Comparison of ENCODE assay signal across 8 mouse cellular contexts in genomic region chr3:88607758-88608138, GRCm38 (mm10). TPM values are rescaled to one million over a fixed set of nuclear protein-coding genes. Genes with fewer than 3 reads are reported as not detected.
DNase-seq lines count a peak whose midpoint lies in the region; ATAC-seq and TF ChIP-seq lines count a peak whose summit lies in the region.

No protein-coding gene starts in this region.

- peaks cover 2% of the 10 kb centered on the region; the same call in 1 of the 2 replicates for H3K4me1 ChIP-seq in spleen, adult 2 months (ENCODE audit: control insufficient read depth, insufficient read depth, insufficient read length)
- H3K4me1 ChIP-seq in liver, embryonic 12.5 days = peaks cover 47% of the 10 kb centered on the region

- ATAC-seq in liver, embryonic 12.5 days = peak; percentile 22; the same call in 1 of the 2 replicates
- ATAC-seq in monocyte, adult 5-6 weeks (replicated peaks; ENCODE audit: insufficient number of reproducible peaks, low FRiP score, low TSS enrichment, poor library complexity, severe bottlenecking) = no peak

- H3K27me3 ChIP-seq in spleen, adult 2 months (ENCODE audit: control insufficient read depth, insufficient read depth, low read length) = no peaks in the 10 kb centered on the region
- no peaks in the 10 kb centered on the region for H3K27me3 ChIP-seq in liver, embryonic 12.5 days (replicated peaks)

- no peak for TF ChIP-seq POLR2A in spleen, adult 2 months (IDR thresholded peaks at IDR 0.05; ENCODE audit: low read depth, low read length)

- peak; percentile 29 for DNase-seq in cerebellum, adult 9-10 months
- DNase-seq in cerebellum, postnatal 14 days = no peak
- no peak for DNase-seq in spleen, adult 2 months (ENCODE audit: low read depth in 1 of 2, low spot score in 2 of 2)
- no peak for DNase-seq in spleen, postnatal 14 days (ENCODE audit: low spot score in 2 of 2)
- DNase-seq in right cerebral cortex, postnatal 14 days = no peak
- no peak for DNase-seq in spleen, postnatal 4 days (ENCODE audit: low spot score in 2 of 2)

- TF ChIP-seq CTCF in spleen, adult 2 months (IDR thresholded peaks at IDR 0.05; ENCODE audit: extremely low read depth, insufficient read depth, insufficient read length, insufficient replicate concordance) = no peak

- no peaks in the 10 kb centered on the region for H3K36me3 ChIP-seq in spleen, adult 2 months (ENCODE audit: control insufficient read depth, insufficient read depth, low read length)
- H3K36me3 ChIP-seq in liver, embryonic 12.5 days = no peaks in the 10 kb centered on the region

- no peaks in the 10 kb centered on the region for H3K9me3 ChIP-seq in liver, embryonic 12.5 days (replicated peaks)

- H3K27ac ChIP-seq in spleen, adult 2 months (ENCODE audit: insufficient read depth, low read length) = no peak overlapping the region; the same call in 1 of the 2 replicates
- no peak overlapping the region for H3K27ac ChIP-seq in liver, embryonic 12.5 days

- peak overlapping the region; percentile 59 for H3K4me2 ChIP-seq in liver, embryonic 12.5 days

- 52% methylated on average over 10 of the region's 10 CpGs for WGBS in spleen, adult 2 months
- 21% methylated on average over 10 of the region's 10 CpGs for WGBS in liver, embryonic 12.5 days (ENCODE audit: insufficient replicate concordance)

- H3K4me3 ChIP-seq in spleen, adult 2 months (ENCODE audit: extremely low read depth, insufficient read depth, insufficient read length) = peak overlapping the region; percentile 11; the same call in 1 of the 2 replicates
- H3K4me3 ChIP-seq in liver, embryonic 12.5 days = no peak overlapping the region

- no peak overlapping the region for H3K9ac ChIP-seq in liver, embryonic 12.5 days

RNA-seq across cellular contexts. Expression of gene Arhgef2, which starts 2.0 kb away (rescaled TPM):
- polyA plus RNA-seq in spleen, adult 2 months (2012; rRNA removed) = 120 and 146 TPM in 2 replicates
- polyA plus RNA-seq in liver, embryonic 12.5 days (2016; fragmentation: Nextera tagmentation; extraction: Ambion mirVana) = 30.5 and 33.0 TPM in 2 replicates
- total RNA-seq in monocyte, adult 5-6 weeks (2017) = 88.9 to 183 TPM (median 90.0 TPM) in 3 replicates

RNA-seq across cellular contexts. Expression of gene Ssr2, which starts 32.1 kb away (rescaled TPM):
- polyA plus RNA-seq in spleen, adult 2 months (2012; rRNA removed) = 77.2 and 88.7 TPM in 2 replicates
- 172 and 177 TPM in 2 replicates for polyA plus RNA-seq in liver, embryonic 12.5 days (2016; fragmentation: Nextera tagmentation; extraction: Ambion mirVana)
- total RNA-seq in monocyte, adult 5-6 weeks (2017) = 23.2 to 70.0 TPM (median 35.5 TPM) in 3 replicates

RNA-seq across cellular contexts. Expression of gene Rxfp4, which starts 45.2 kb away (rescaled TPM):
- not detected in 2 replicates for polyA plus RNA-seq in spleen, adult 2 months (2012; rRNA removed)
- polyA plus RNA-seq in liver, embryonic 12.5 days (2016; fragmentation: Nextera tagmentation; extraction: Ambion mirVana) = not detected in 2 replicates
- total RNA-seq in monocyte, adult 5-6 weeks (2017) = not detected in 3 replicates

RNA-seq across cellular contexts. Expression of gene Ubqln4, which starts 54.2 kb away (rescaled TPM):
- polyA plus RNA-seq in spleen, adult 2 months (2012; rRNA removed) = 32.5 and 33.7 TPM in 2 replicates
- polyA plus RNA-seq in liver, embryonic 12.5 days (2016; fragmentation: Nextera tagmentation; extraction: Ambion mirVana) = 37.9 and 39.5 TPM in 2 replicates
- total RNA-seq in monocyte, adult 5-6 weeks (2017) = 14.7 to 25.7 TPM (median 19.6 TPM) in 3 replicates

RNA-seq across cellular contexts. Expression of gene Lamtor2, which starts 54.9 kb away (rescaled TPM):
- polyA plus RNA-seq in spleen, adult 2 months (2012; rRNA removed) = 104 and 141 TPM in 2 replicates
- polyA plus RNA-seq in liver, embryonic 12.5 days (2016; fragmentation: Nextera tagmentation; extraction: Ambion mirVana) = 101 and 102 TPM in 2 replicates
- 61.5 to 63.7 TPM (median 63.2 TPM) in 3 replicates for total RNA-seq in monocyte, adult 5-6 weeks (2017)
